Mouse (Mus musculus): ENCODE measurements around the gene Naa80.

GRCm38 (mm10) chr9:107582509-107583062 is 3.9 kb downstream of the Naa80 start:
- TF ChIP-seq CTCF (IDR thresholded peaks at IDR 0.05; ENCODE audit: borderline replicate concordance, insufficient read depth, low read length) (no peak), POLR2A (IDR thresholded peaks at IDR 0.05; ENCODE audit: low read depth, low read length) (no peak)

Measured in embryonic fibroblast, embryonic 13.5 days (primary cell).